Mouse (Mus musculus): ENCODE measurements around the gene Susd4. TPM values are rescaled to one million over a fixed set of nuclear protein-coding genes. Genes with fewer than 3 reads are reported as not detected.

The Susd4 gene
- polyA plus RNA-seq, 1 experiment from 2014 or later, result 35.1 TPM

DNA sequence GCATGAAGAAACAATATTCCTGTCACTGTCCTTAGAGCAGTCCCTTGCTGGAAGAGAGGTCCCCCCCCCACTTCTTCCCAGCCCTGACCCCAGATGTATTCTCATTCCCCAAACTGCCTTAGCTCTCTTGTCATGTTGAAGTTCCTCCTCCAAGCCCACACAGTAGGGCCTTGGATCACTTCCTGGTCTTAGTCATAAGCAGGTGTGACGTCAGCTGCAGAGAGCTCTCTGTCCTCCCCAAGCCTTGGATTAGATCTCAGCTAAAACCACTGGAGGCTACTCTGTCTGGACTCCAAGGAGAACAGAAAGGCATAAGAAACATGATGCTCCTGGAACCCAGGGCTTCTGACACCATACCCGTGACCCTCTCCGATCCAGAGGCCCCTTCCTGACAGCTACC is 104.2 kb downstream of the Susd4 start:
- H3K4me3 ChIP-seq, result no peak overlapping the region
- no peaks in the 10 kb centered on the region for H3K36me3 ChIP-seq
- H3K27ac ChIP-seq, result peak overlapping the region; percentile 91
- no peak overlapping the region for H3K4me2 ChIP-seq (replicated peaks)
- no peak overlapping the region for H3K9ac ChIP-seq
- H3K9me3 ChIP-seq (replicated peaks), result 0 out of 2 replicates have a peak, but pooled peaks cover 3% of the 10 kb centered on the region
- H3K27me3 ChIP-seq, result no peaks in the 10 kb centered on the region
- WGBS, result 86% methylated on average over 3 of the region's 3 CpGs
- ATAC-seq (ENCODE audit: low FRiP score), result no peak
- peaks cover 31% of the 10 kb centered on the region for H3K4me1 ChIP-seq

DNA sequence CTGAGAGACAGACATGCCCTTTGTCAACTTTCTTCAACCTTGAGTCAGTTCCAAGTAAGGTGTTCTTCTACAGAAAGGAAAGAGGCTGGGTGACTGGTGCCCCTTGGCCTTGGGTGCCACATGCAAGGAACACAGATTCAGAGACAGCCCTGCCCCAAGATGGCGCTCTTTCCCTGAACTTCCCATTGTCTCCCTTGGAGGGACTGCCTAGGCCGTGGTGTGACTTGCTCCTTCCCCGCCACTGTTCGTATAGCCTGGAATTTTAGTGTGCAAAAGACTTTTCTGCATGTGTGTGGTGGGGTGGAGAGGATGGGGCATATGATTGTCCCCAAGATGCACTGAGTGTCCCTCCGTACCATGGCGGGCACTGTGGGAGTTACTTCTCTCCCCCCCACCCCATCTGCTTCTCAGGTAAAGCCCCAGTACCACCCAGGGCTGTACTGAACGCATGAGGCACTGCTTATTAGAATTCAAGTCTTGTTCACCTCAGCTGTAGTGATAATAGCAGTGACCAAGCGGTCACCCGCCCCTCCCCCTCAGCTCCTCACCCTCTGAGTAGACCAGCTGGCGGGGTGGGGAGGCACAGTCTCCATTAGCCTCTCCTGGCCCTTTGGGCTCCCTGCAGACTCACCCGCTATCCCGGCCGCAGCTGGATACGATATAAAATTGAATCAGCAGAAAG is 104.9 kb downstream of the Susd4 start:
- Histone ChIP-seq H3K36me3 (no peaks in the 10 kb centered on the region), H3K9me3 (replicated peaks) (0 out of 2 replicates have a peak, but pooled peaks cover 3% of the 10 kb centered on the region), H3K4me3 (no peak overlapping the region), H3K4me2 (replicated peaks) (peak overlapping the region; percentile 32; the same call in 1 of the 2 replicates), H3K4me1 (peaks cover 32% of the 10 kb centered on the region), H3K9ac (no peak overlapping the region), H3K27me3 (no peaks in the 10 kb centered on the region), H3K27ac (peak overlapping the region; percentile 91)
- peak; percentile 94 for ATAC-seq (ENCODE audit: low FRiP score)
- WGBS, result 35% methylated on average over 14 of the region's 14 CpGs

DNA sequence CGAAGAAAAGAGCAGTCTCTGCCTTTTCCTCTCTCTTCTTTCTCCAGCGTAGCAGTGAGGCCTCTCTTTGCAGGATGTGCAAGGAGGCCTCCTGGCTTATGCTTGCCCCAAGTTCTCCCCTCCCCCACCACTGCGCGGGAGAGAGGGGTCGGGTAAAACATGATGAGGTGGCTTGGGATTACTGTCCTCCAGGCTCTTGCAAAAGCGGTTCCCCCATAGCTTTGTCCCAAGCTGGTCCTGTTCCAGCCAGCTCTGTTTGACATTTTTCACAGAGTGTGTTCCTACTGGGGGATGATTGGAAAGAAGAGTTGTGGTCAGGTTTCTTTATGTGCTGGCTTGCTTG is 105.4 kb downstream of the Susd4 start:
- Histone ChIP-seq H3K4me3 (no peak overlapping the region), H3K9me3 (replicated peaks) (0 out of 2 replicates have a peak, but pooled peaks cover 3% of the 10 kb centered on the region), H3K36me3 (no peaks in the 10 kb centered on the region), H3K9ac (no peak overlapping the region; the same call in 1 of the 2 replicates), H3K4me1 (peaks cover 34% of the 10 kb centered on the region), H3K27ac (peak overlapping the region; percentile 91), H3K27me3 (no peaks in the 10 kb centered on the region), H3K4me2 (replicated peaks) (peak overlapping the region; percentile 32; the same call in 1 of the 2 replicates)
- peak; percentile 73 for ATAC-seq (ENCODE audit: low FRiP score)
- WGBS, result 21% methylated on average over 6 of the region's 6 CpGs

DNA sequence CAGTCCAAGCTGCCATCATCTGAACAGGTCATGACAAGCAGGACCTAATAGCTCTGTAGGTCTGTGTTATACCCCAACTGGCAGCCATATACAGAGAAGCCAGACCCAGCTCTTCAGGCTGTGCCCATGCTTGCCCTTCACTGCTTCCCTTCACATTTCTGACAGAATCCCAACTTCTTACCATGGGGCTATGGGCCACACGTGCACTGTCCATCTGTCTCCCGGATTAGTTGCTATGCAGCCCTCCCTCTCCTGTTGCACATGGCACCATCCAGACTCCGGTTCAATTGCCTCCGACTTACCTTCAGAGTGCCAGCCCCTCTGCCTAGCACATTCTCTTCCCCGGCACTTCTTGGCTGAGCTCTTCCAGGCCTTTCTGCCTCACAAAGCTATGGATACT is 114.5 kb downstream of the Susd4 start:
- no peaks in the 10 kb centered on the region for H3K27me3 ChIP-seq
- ATAC-seq (ENCODE audit: low FRiP score), result no peak
- H3K4me2 ChIP-seq (replicated peaks), result no peak overlapping the region
- H3K27ac ChIP-seq, result no peak overlapping the region
- H3K9ac ChIP-seq, result no peak overlapping the region
- 90% methylated on average over 5 of the region's 5 CpGs for WGBS
- no peaks in the 10 kb centered on the region for H3K9me3 ChIP-seq (replicated peaks)
- H3K4me3 ChIP-seq, result no peak overlapping the region
- peaks cover 8% of the 10 kb centered on the region; the same call in 1 of the 2 replicates for H3K4me1 ChIP-seq
- no peaks in the 10 kb centered on the region; the same call in 1 of the 2 replicates for H3K36me3 ChIP-seq

- Histone ChIP-seq H3K4me3 (no peak overlapping the region), H3K4me1 (peaks cover 5% of the 10 kb centered on the region; the same call in 1 of the 2 replicates), H3K27me3 (no peaks in the 10 kb centered on the region), H3K27ac (no peak overlapping the region), H3K36me3 (no peaks in the 10 kb centered on the region; the same call in 1 of the 2 replicates), H3K9ac (no peak overlapping the region), H3K9me3 (replicated peaks) (no peaks in the 10 kb centered on the region), H3K4me2 (replicated peaks) (no peak overlapping the region)
- WGBS, result 84% methylated on average over 4 of the region's 4 CpGs
- ATAC-seq (ENCODE audit: low FRiP score), result no peak
Observed at GRCm38 (mm10) chr1:182878719-182879118, 115.1 kb downstream of the Susd4 start.

GRCm38 (mm10) chr1:182881246-182881645 is 117.6 kb downstream of the Susd4 start:
- Histone ChIP-seq H3K36me3 (no peaks in the 10 kb centered on the region; the same call in 1 of the 2 replicates), H3K4me3 (no peak overlapping the region), H3K9me3 (replicated peaks) (no peaks in the 10 kb centered on the region), H3K9ac (no peak overlapping the region), H3K27me3 (no peaks in the 10 kb centered on the region), H3K4me2 (replicated peaks) (no peak overlapping the region), H3K4me1 (0 out of 2 replicates have a peak, but pooled peaks cover 4% of the 10 kb centered on the region), H3K27ac (no peak overlapping the region)
- WGBS, result 86% methylated on average over 8 of the region's 8 CpGs
- ATAC-seq (ENCODE audit: low FRiP score), result no peak

DNA sequence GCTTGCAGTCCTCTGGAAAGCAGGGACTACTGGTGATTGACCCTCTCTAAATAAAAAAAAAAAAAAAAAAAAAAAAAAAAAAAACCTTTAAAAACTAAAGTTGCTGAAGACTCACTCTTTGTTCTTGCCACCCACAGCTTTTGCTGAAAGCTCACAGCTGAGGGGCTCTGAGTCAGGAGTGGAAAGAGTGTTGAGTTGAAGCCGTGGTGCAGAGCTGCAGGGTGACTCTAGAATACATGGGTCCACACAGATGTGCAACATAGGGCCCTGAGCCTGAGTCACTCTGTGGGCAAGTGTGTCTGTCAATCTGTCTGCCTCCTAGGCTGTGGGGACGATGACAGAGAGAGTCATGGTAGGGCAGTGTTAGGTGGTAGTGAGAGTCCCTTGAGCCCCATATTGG is 119.0 kb downstream of the Susd4 start:
- no peak overlapping the region for H3K4me3 ChIP-seq
- H3K27me3 ChIP-seq, result no peaks in the 10 kb centered on the region
- H3K4me1 ChIP-seq, result 0 out of 2 replicates have a peak, but pooled peaks cover 4% of the 10 kb centered on the region
- WGBS, result 62% methylated on average over 2 of the region's 2 CpGs
- H3K27ac ChIP-seq, result no peak overlapping the region
- no peak for ATAC-seq (ENCODE audit: low FRiP score)
- no peak overlapping the region for H3K4me2 ChIP-seq (replicated peaks)
- H3K36me3 ChIP-seq, result peaks cover 3% of the 10 kb centered on the region; the same call in 1 of the 2 replicates
- H3K9ac ChIP-seq, result no peak overlapping the region
- H3K9me3 ChIP-seq (replicated peaks), result no peaks in the 10 kb centered on the region

- no peaks in the 10 kb centered on the region for H3K9me3 ChIP-seq (replicated peaks)
- ATAC-seq (ENCODE audit: low FRiP score), result no peak
- H3K4me3 ChIP-seq, result no peak overlapping the region
- H3K27ac ChIP-seq, result no peak overlapping the region
- peaks cover 15% of the 10 kb centered on the region for H3K4me1 ChIP-seq
- H3K36me3 ChIP-seq, result peaks cover 5% of the 10 kb centered on the region
- H3K9ac ChIP-seq, result no peak overlapping the region
- H3K4me2 ChIP-seq (replicated peaks), result no peak overlapping the region
- 72% methylated on average over 9 of the region's 9 CpGs for WGBS
- H3K27me3 ChIP-seq, result no peaks in the 10 kb centered on the region
Observed at GRCm38 (mm10) chr1:182895698-182896097, 132.0 kb downstream of the Susd4 start.

DNA sequence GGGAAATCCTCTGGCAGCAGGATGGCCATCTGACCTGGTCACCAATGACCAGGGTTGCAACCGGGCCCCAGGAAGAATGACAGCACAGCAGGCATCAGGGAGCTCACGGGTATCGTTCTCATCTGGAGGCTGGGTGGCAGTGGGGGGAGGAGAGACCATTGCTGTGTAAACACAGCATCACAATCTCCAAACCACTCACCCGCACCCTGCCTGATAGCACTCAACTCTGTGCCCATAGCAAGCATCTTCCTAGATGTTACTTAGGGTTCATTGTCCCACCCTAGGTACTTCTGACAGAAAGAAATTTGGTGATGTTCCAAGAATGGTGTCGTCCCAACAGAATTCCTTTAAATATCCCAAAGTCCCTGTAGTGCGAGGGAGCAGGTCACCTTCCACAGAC is 133.4 kb downstream of the Susd4 start:
- peaks cover 2% of the 10 kb centered on the region for H3K36me3 ChIP-seq
- peak overlapping the region; percentile 13; the same call in 1 of the 2 replicates for H3K27ac ChIP-seq
- 57% methylated on average over 6 of the region's 6 CpGs for WGBS
- ATAC-seq (ENCODE audit: low FRiP score), result no peak; the same call in 1 of the 2 replicates
- H3K4me3 ChIP-seq, result no peak overlapping the region
- no peak overlapping the region for H3K4me2 ChIP-seq (replicated peaks)
- H3K9me3 ChIP-seq (replicated peaks), result no peaks in the 10 kb centered on the region
- H3K27me3 ChIP-seq, result no peaks in the 10 kb centered on the region
- H3K9ac ChIP-seq, result no peak overlapping the region
- H3K4me1 ChIP-seq, result peaks cover 15% of the 10 kb centered on the region

- H3K4me1 ChIP-seq, result peaks cover 15% of the 10 kb centered on the region
- H3K27me3 ChIP-seq, result no peaks in the 10 kb centered on the region
- no peaks in the 10 kb centered on the region for H3K9me3 ChIP-seq (replicated peaks)
- H3K4me2 ChIP-seq (replicated peaks), result no peak overlapping the region
- no peak overlapping the region for H3K4me3 ChIP-seq
- H3K9ac ChIP-seq, result no peak overlapping the region
- ATAC-seq (ENCODE audit: low FRiP score), result peak; percentile 83
- no peaks in the 10 kb centered on the region for H3K36me3 ChIP-seq
- peak overlapping the region; percentile 13; the same call in 1 of the 2 replicates for H3K27ac ChIP-seq
- 65% methylated on average over 12 of the region's 12 CpGs for WGBS
Observed at GRCm38 (mm10) chr1:182897506-182898138, 134.0 kb downstream of the Susd4 start.

GRCm38 (mm10) chr1:182902095-182902494 is 138.4 kb downstream of the Susd4 start:
- Histone ChIP-seq H3K36me3 (no peaks in the 10 kb centered on the region), H3K9ac (no peak overlapping the region), H3K4me3 (no peak overlapping the region), H3K27me3 (no peaks in the 10 kb centered on the region), H3K27ac (no peak overlapping the region), H3K4me2 (replicated peaks) (no peak overlapping the region), H3K9me3 (replicated peaks) (no peaks in the 10 kb centered on the region), H3K4me1 (peaks cover 10% of the 10 kb centered on the region)
- 71% methylated on average over 5 of the region's 5 CpGs for WGBS
- ATAC-seq (ENCODE audit: low FRiP score), result no peak

DNA sequence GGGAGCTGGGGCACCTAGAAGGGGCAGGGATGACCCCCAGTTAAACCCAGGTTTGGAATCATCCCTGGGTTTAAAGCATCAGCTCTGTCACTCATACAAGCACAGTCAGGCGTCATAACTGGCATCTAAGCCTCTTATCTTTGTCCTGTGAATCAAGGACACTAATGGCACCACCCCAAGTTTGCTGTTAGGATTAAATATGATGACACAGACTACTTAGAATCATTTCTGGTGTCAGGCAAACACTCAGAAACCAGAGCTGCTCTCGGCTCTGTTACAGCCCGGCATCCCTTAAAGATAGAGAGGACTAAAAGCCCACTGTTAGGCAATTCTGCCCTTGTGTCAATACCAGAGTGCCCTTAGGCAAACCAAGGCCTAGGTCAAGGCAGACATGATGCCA is 139.2 kb downstream of the Susd4 start:
- Histone ChIP-seq H3K27me3 (no peaks in the 10 kb centered on the region), H3K9me3 (replicated peaks) (no peaks in the 10 kb centered on the region), H3K9ac (no peak overlapping the region), H3K27ac (no peak overlapping the region), H3K36me3 (no peaks in the 10 kb centered on the region), H3K4me1 (peaks cover 2% of the 10 kb centered on the region), H3K4me3 (no peak overlapping the region), H3K4me2 (replicated peaks) (no peak overlapping the region)
- 87% methylated on average over 3 of the region's 3 CpGs for WGBS
- no peak for ATAC-seq (ENCODE audit: low FRiP score)

Measured in hindbrain, embryonic 12.5 days (tissue).